Mouse (Mus musculus) right cerebral cortex, postnatal 25 days (tissue): Measurements from ENCODE around the gene Adgrg6.

Experiments used
- DNase-seq: peaks from one replicate; pipeline ENCODE4 v3.0.0; 2022

Gene Adgrg6

GRCm38 (mm10) chr10:14482483-14482882 lies 63.0 kb downstream of the Adgrg6 start:
- peak; percentile 13 for DNase-seq

- peak; percentile 9 for DNase-seq
Observed at GRCm38 (mm10) chr10:14480928-14481327, 64.5 kb downstream of the Adgrg6 start.

- DNase-seq = no peak
Observed at GRCm38 (mm10) chr10:14476393-14476792, 69.1 kb downstream of the Adgrg6 start.

GRCm38 (mm10) chr10:14475641-14476040 lies 69.8 kb downstream of the Adgrg6 start:
- DNase-seq = no peak

GRCm38 (mm10) chr10:14474541-14475305 lies 70.7 kb downstream of the Adgrg6 start:
- no peak for DNase-seq

GRCm38 (mm10) chr10:14471039-14471550 lies 74.4 kb downstream of the Adgrg6 start:
- DNase-seq = no peak

GRCm38 (mm10) chr10:14468623-14469022 lies 76.8 kb downstream of the Adgrg6 start:
- DNase-seq = no peak

- no peak for DNase-seq
Observed at GRCm38 (mm10) chr10:14463796-14464511, 81.5 kb downstream of the Adgrg6 start.

- DNase-seq = no peak
Observed at GRCm38 (mm10) chr10:14460933-14461514, 84.4 kb downstream of the Adgrg6 start.

GRCm38 (mm10) chr10:14460252-14460932 lies 85.1 kb downstream of the Adgrg6 start:
- no peak for DNase-seq

GRCm38 (mm10) chr10:14459819-14460218 lies 85.6 kb downstream of the Adgrg6 start:
- no peak for DNase-seq

GRCm38 (mm10) chr10:14459330-14459729 lies 86.1 kb downstream of the Adgrg6 start:
- no peak for DNase-seq

- no peak for DNase-seq
Observed at GRCm38 (mm10) chr10:14454481-14454880, 91.0 kb downstream of the Adgrg6 start.

- no peak for DNase-seq
Observed at GRCm38 (mm10) chr10:14451811-14452210, 93.6 kb downstream of the Adgrg6 start.

GRCm38 (mm10) chr10:14450073-14450472 lies 95.4 kb downstream of the Adgrg6 start:
- no peak for DNase-seq

GRCm38 (mm10) chr10:14445590-14446291 lies 99.7 kb downstream of the Adgrg6 start:
- no peak for DNase-seq

- no peak for DNase-seq
Observed at GRCm38 (mm10) chr10:14440860-14441579, 104.4 kb downstream of the Adgrg6 start.

GRCm38 (mm10) chr10:14404070-14404469 lies 141.4 kb downstream of the Adgrg6 start:
- no peak for DNase-seq

- DNase-seq = no peak
Observed at GRCm38 (mm10) chr10:14401744-14402143, 143.7 kb downstream of the Adgrg6 start.

- peak; percentile 76 for DNase-seq
Observed at GRCm38 (mm10) chr10:14391025-14391639, 154.3 kb downstream of the Adgrg6 start.

- DNase-seq = no peak
Observed at GRCm38 (mm10) chr10:14385574-14385973, 159.9 kb downstream of the Adgrg6 start.
